Comparison of ENCODE assay signal across 32 mouse cellular contexts in the genomic region with DNA sequence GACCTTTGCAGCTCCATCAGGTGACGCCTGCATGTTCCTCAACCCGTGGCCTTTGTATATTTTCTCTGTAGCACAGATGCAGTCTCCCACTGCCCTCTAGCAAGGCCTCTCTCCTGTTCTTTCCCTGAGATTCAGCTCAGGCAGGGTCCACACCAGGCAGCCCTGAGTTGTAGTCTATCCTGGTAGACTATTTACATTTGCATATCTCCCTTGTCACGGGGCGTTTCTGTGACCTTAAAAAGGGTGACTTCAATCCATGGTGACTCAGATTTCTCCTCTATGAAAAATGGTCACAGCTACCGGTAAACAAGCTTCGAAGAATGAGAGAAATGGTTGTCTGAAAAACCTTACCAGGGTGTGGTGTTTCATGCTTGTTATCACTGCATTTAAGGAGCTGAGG. TPM values are rescaled to one million over a fixed set of nuclear protein-coding genes. Genes with fewer than 3 reads are reported as not detected.
A peak's percentile ranks its signal among the peaks of the same experiment; 100 is the strongest.
DNase-seq lines count a peak whose midpoint lies in the region; ATAC-seq lines count a peak whose summit lies in the region.
"Had no signal": no experiment of that assay in that cellular context is flagged by ENCODE, and none has a peak within 500 bp of the region (broad histone marks: within the 10 kb centered on the region; RNA-seq: fewer than 3 reads in every experiment).

A gene (minus strand): TSS at position 169 of the 400 bp plus-strand sequence.

- H3K4me2 ChIP-seq in stomach, embryonic 16.5 days (ENCODE audit: low read depth, low read length), result no peak within 1 kb of the TSS
- H3K4me2 ChIP-seq: embryonic facial prominence, embryonic 12.5 days; embryonic facial prominence, embryonic 15.5 days; heart, embryonic 12.5 days; heart, embryonic 15.5 days; hindbrain, embryonic 14.5 days had no signal

- 42% methylated on average over 6 of the region's 6 CpGs for WGBS in large intestine, adult 2 months
- WGBS in stomach, embryonic 16.5 days, result 55% methylated on average over 6 of the region's 6 CpGs

- peak within 1 kb of the TSS; percentile 56; the same call in 1 of the 2 replicates for H3K27ac ChIP-seq in stomach, embryonic 16.5 days (ENCODE audit: low read length)
- H3K27ac ChIP-seq: embryonic facial prominence, embryonic 12.5 days; embryonic facial prominence, embryonic 15.5 days; gastrocnemius, adult 2 months; heart, embryonic 15.5 days; hindbrain, embryonic 14.5 days had no signal

- DNase-seq in urinary bladder, adult 2 months (ENCODE audit: low spot score), result peak; percentile 3
- no peak for DNase-seq in urinary bladder, adult 18-20 months (ENCODE audit: low spot score in 2 of 2)
- DNase-seq in large intestine, adult 2 months (ENCODE audit: low read depth, low spot score), result no peak
- no peak for DNase-seq in layer of hippocampus, postnatal 36 days
- no peak for DNase-seq in liver
- DNase-seq in layer of hippocampus, postnatal 25 days (ENCODE audit: extremely low spot score in 1 of 2, low spot score in 1 of 2), result no peak
- DNase-seq: adrenal gland, postnatal 10 days; adrenal gland, postnatal 36 days; B cell, adult 2 months; cerebellum, adult 18-20 months; cerebellum, adult 9-10 months; cerebellum, postnatal 14 days; forebrain, postnatal 0 days; gastrocnemius, adult 2 months; gastrocnemius, postnatal 14 days; heart, adult 18-20 months; heart, postnatal 10 days; heart, postnatal 4 days had no signal

- no peaks in the 10 kb centered on the region for H3K9me3 ChIP-seq in stomach, embryonic 16.5 days (replicated peaks; ENCODE audit: control insufficient read depth, low read length)
- H3K9me3 ChIP-seq: embryonic facial prominence, embryonic 12.5 days; embryonic facial prominence, embryonic 15.5 days; G1E; heart, embryonic 15.5 days had no signal

- H3K9ac ChIP-seq in stomach, embryonic 16.5 days (ENCODE audit: low read length), result no peak within 1 kb of the TSS
- H3K9ac ChIP-seq: embryonic facial prominence, embryonic 12.5 days; embryonic facial prominence, embryonic 15.5 days; forebrain, postnatal 0 days; heart, embryonic 12.5 days; heart, embryonic 15.5 days; hindbrain, embryonic 14.5 days had no signal

- no peaks in the 10 kb centered on the region; the same call in 1 of the 2 replicates for H3K4me1 ChIP-seq in stomach, embryonic 16.5 days (ENCODE audit: control insufficient read depth, insufficient read depth, low read length)
- H3K4me1 ChIP-seq: embryonic facial prominence, embryonic 12.5 days; embryonic facial prominence, embryonic 15.5 days; heart, embryonic 12.5 days; heart, embryonic 15.5 days had no signal

- peak; percentile 37; the same call in 1 of the 2 replicates for ATAC-seq in stomach, embryonic 16.5 days (ENCODE audit: insufficient read depth, low FRiP score)
- ATAC-seq: forebrain, embryonic 14.5 days; forebrain, postnatal 0 days; Patski had no signal

- no peak within 1 kb of the TSS for H3K4me3 ChIP-seq in stomach, embryonic 16.5 days (replicated peaks; ENCODE audit: low read length)
- H3K4me3 ChIP-seq: embryonic facial prominence, embryonic 12.5 days; embryonic facial prominence, embryonic 15.5 days; gastrocnemius, adult 2 months; heart, embryonic 12.5 days; heart, embryonic 15.5 days had no signal

- no peaks in the 10 kb centered on the region for H3K27me3 ChIP-seq in stomach, embryonic 16.5 days (ENCODE audit: control insufficient read depth, insufficient read depth, low read length)
- H3K27me3 ChIP-seq: embryonic facial prominence, embryonic 12.5 days; embryonic facial prominence, embryonic 15.5 days; heart, embryonic 12.5 days; heart, embryonic 15.5 days had no signal

- H3K36me3 ChIP-seq in stomach, embryonic 16.5 days (ENCODE audit: control insufficient read depth, insufficient read depth, low read length), result no peaks in the 10 kb centered on the region
- H3K36me3 ChIP-seq: embryonic facial prominence, embryonic 12.5 days; embryonic facial prominence, embryonic 15.5 days; G1E; heart, embryonic 12.5 days; heart, embryonic 15.5 days had no signal

RNA-seq across cellular contexts. Expression of the gene that starts here (rescaled TPM):
- polyA plus RNA-seq in urinary bladder, adult 2 months (2012; rRNA removed), result not detected in 2 replicates
- 85.7 and 191 TPM in 2 replicates for polyA plus RNA-seq in large intestine, adult 2 months (2012; rRNA removed)
- 0.92 and 1.0 TPM in 2 replicates for polyA plus RNA-seq in stomach, embryonic 16.5 days (2015; fragmentation: Nextera tagmentation; extraction: Ambion mirVana)
- total RNA-seq in layer of hippocampus, postnatal 36 days (2021), result under 1 TPM; 0.28 to 0.40 TPM
- under 1 TPM; 0.27 to 0.42 TPM for total RNA-seq in layer of hippocampus, postnatal 25 days (2021)
- total RNA-seq: adrenal gland, adult 18-20 months; adrenal gland, postnatal 10 days; adrenal gland, postnatal 36 days; CH12.LX; gastrocnemius, adult 2 months; gastrocnemius, postnatal 14 days; gastrocnemius, postnatal 4 days; heart, adult 18-20 months; heart, postnatal 10 days; heart, postnatal 4 days had no signal
- polyA plus RNA-seq: embryonic facial prominence, embryonic 12.5 days; embryonic facial prominence, embryonic 15.5 days; forebrain, embryonic 11.5 days; forebrain, embryonic 14.5 days; G1E; heart, embryonic 12.5 days; heart, embryonic 15.5 days; hindbrain, embryonic 11.5 days; Patski had no signal

Comparison
In these comparisons a context has a peak if more than half of its experiments do, and no peak if none do; other contexts are left out.
1. RNA of the gene that starts here (polyA plus RNA-seq): 85.7 to 191 TPM in large intestine, adult 2 months; 0.92 to 1.0 TPM in stomach, embryonic 16.5 days and not detected in urinary bladder, adult 2 months; every median in the first group is over 10 times any median in the second.
2. Peak in DNase-seq in urinary bladder, adult 2 months; RNA of the gene not detected or under 1 TPM.